Mouse (Mus musculus) monocyte, adult 5-6 weeks (primary cell): ENCODE results near the gene Zfp985. TPM values are rescaled to one million over a fixed set of nuclear protein-coding genes. Genes with fewer than 3 reads are reported as not detected.
A peak's percentile ranks its signal among the peaks of the same experiment; 100 is the strongest.
"Not testable (repeated sequence)": the region's sequence is repeated elsewhere in the genome, so short reads cannot be mapped to it uniquely, and the experiment has no call there.

ENCODE experiments used
- ATAC-seq: fragments of 153-309, 156-312 bp; replicated peaks from 2 replicates; pipeline ENCODE4 v1.8.0; 2017; ENCODE audit warnings: mild to moderate bottlenecking; ENCODE audit not compliant: low TSS enrichment, insufficient number of reproducible peaks, severe bottlenecking, poor library complexity, low FRiP score
- total RNA-seq: library from RNA; stranded (forward); fragments of 200-1000, 200-491, 200-594 nt; gene quantifications from 3 replicates; pipeline ENCODE4 v1.2.3, GENCODE M21; 2017

Zfp985 gene
- total RNA-seq: not detected in 3 replicates

GRCm38 (mm10) chr4:147553071-147553470 is at the start of gene Zfp985:
Zfp985 (plus strand) TSS chr4:147553277.
- ATAC-seq: not testable (repeated sequence)

GRCm38 (mm10) chr4:147509174-147509573 is 43.9 kb upstream of the Zfp985 start:
- ATAC-seq: no peak

- ATAC-seq: 0 out of 2 replicates have a peak, but pooled peaks have one; percentile 32
These were observed 34.1 kb upstream of the Zfp985 start for GRCm38 (mm10) chr4:147518981-147519380.

GRCm38 (mm10) chr4:147520100-147520499 is 33.0 kb upstream of the Zfp985 start:
- peak; percentile 33; the same call in 1 of the 2 replicates for ATAC-seq

- ATAC-seq: no peak
These were observed 28.0 kb upstream of the Zfp985 start for GRCm38 (mm10) chr4:147525125-147525524.

GRCm38 (mm10) chr4:147530366-147530765 is 22.7 kb upstream of the Zfp985 start:
- no peak for ATAC-seq

- ATAC-seq: not testable (repeated sequence)
These were observed 17.2 kb upstream of the Zfp985 start for GRCm38 (mm10) chr4:147535916-147536315.

GRCm38 (mm10) chr4:147537702-147538101 is 15.4 kb upstream of the Zfp985 start:
- peak; percentile 35; the same call in 1 of the 2 replicates for ATAC-seq

GRCm38 (mm10) chr4:147539918-147540317 is 13.2 kb upstream of the Zfp985 start, which contains the start of gene Gm16503:
Gm16503 (plus strand) TSS chr4:147540218.
- ATAC-seq: not testable (repeated sequence)

- no peak for ATAC-seq
These were observed 12.0 kb upstream of the Zfp985 start for GRCm38 (mm10) chr4:147541105-147541504.

GRCm38 (mm10) chr4:147554361-147554760 is 1.3 kb downstream of the Zfp985 start:
- not testable (repeated sequence) for ATAC-seq

GRCm38 (mm10) chr4:147556921-147557320 is 3.8 kb downstream of the Zfp985 start:
- ATAC-seq: not testable (repeated sequence)

- ATAC-seq: not testable (repeated sequence)
These were observed 4.9 kb downstream of the Zfp985 start for GRCm38 (mm10) chr4:147558011-147558410.

GRCm38 (mm10) chr4:147559096-147559495 is 6.0 kb downstream of the Zfp985 start:
- ATAC-seq: not testable (repeated sequence)

- ATAC-seq: no peak
These were observed 12.5 kb downstream of the Zfp985 start for GRCm38 (mm10) chr4:147565426-147566220.

- ATAC-seq: not testable (repeated sequence)
These were observed 18.1 kb downstream of the Zfp985 start for GRCm38 (mm10) chr4:147571156-147571555.

GRCm38 (mm10) chr4:147579371-147579770 is 26.3 kb downstream of the Zfp985 start:
- ATAC-seq: not testable (repeated sequence)

- peak; percentile 50 for ATAC-seq
These were observed 33.7 kb downstream of the Zfp985 start for GRCm38 (mm10) chr4:147586511-147587473.

- ATAC-seq: not testable (repeated sequence)
These were observed 41.6 kb downstream of the Zfp985 start for GRCm38 (mm10) chr4:147594630-147595029.
